Mouse (Mus musculus) erythroblast, embryonic 14.5 days (primary cell): ENCODE data around the gene Cadm1.

Source experiments
- GATA1 ChIP-seq: IDR thresholded peaks from 2 replicates; pipeline ENCODE4 v1.6.1; 2012; ENCODE audit warnings: low read length, inconsistent platforms, mixed read lengths
- TAL1 ChIP-seq: IDR thresholded peaks from 3 replicates; pipeline ENCODE4 v1.6.1; 2012; ENCODE audit warnings: low read length, inconsistent platforms, mixed read lengths

GRCm38 (mm10) chr9:47627966-47628365 is 98.0 kb downstream of the Cadm1 start:
- TF ChIP-seq TAL1 = no peak
- TF ChIP-seq GATA1 = no peak
